Mouse (Mus musculus): ENCODE results near the gene Nek7.

Gene Nek7

GRCm38 (mm10) chr1:138507446-138508043 is 112.4 kb downstream of the Nek7 start:
- peak in 1 of 2 experiments; percentile 34 for DNase-seq

- peak; percentile 17 to 36 for DNase-seq
Observed at GRCm38 (mm10) chr1:138507014-138507413, 112.9 kb downstream of the Nek7 start.

- no peak for DNase-seq
Observed at GRCm38 (mm10) chr1:138504228-138504627, 115.7 kb downstream of the Nek7 start.

GRCm38 (mm10) chr1:138500691-138501090 is 119.2 kb downstream of the Nek7 start:
- DNase-seq = no peak

GRCm38 (mm10) chr1:138500155-138500554 is 119.8 kb downstream of the Nek7 start:
- DNase-seq = no peak

- peak in 1 of 2 experiments; percentile 25 for DNase-seq
Observed at GRCm38 (mm10) chr1:138499461-138499860, 120.5 kb downstream of the Nek7 start.

- no peak for DNase-seq
Observed at GRCm38 (mm10) chr1:138491382-138492097, 128.4 kb downstream of the Nek7 start.

- no peak for DNase-seq
Observed at GRCm38 (mm10) chr1:138487569-138487968, 132.4 kb downstream of the Nek7 start.

GRCm38 (mm10) chr1:138480694-138481093 is 139.2 kb downstream of the Nek7 start:
- DNase-seq = no peak

GRCm38 (mm10) chr1:138465352-138465751 is 154.6 kb downstream of the Nek7 start:
- no peak for DNase-seq

- no peak for DNase-seq
Observed at GRCm38 (mm10) chr1:138461425-138461824, 158.5 kb downstream of the Nek7 start.

- DNase-seq = no peak
Observed at GRCm38 (mm10) chr1:138449476-138449851, 170.5 kb downstream of the Nek7 start.

GRCm38 (mm10) chr1:138448635-138449475 is 171.1 kb downstream of the Nek7 start:
- DNase-seq = no peak

GRCm38 (mm10) chr1:138446846-138447245 is 173.1 kb downstream of the Nek7 start:
- DNase-seq = no peak
